Mouse (Mus musculus) left cerebral cortex, postnatal 36 days (tissue): Measurements from ENCODE around the gene Ap3b2. TPM values are rescaled to one million over a fixed set of nuclear protein-coding genes. Genes with fewer than 3 reads are reported as not detected.
A peak's percentile ranks its signal among the peaks of the same experiment; 100 is the strongest.

Experiments
- DNase-seq, 2 experiments: peaks; one replicate each; pipeline ENCODE4 v3.0.0; 2021 to 2022; ENCODE audit warnings: low spot score in 2 of 2, mixed read lengths in 1 of 2
- intact Hi-C: fragments of 180-260 bp; cut with DNase I; formaldehyde crosslinking; loops from one replicate; pipeline ENCODE4 v1.15.1; 2025
- total RNA-seq, 2 experiments: library from RNA; stranded (reverse); gene quantifications; 2 replicates each; pipeline ENCODE4 v1.2.3; 2021

The Ap3b2 gene
- 100 to 1,000 TPM; 143 to 155 TPM for total RNA-seq

GRCm38 (mm10) chr7:81493331-81494021 lies at the start of gene Ap3b2:
Ap3b2 (minus strand) TSS chr7:81493925.
- peak; percentile 82 to 84 for DNase-seq
- intact Hi-C loops: no loop called here

DNA sequence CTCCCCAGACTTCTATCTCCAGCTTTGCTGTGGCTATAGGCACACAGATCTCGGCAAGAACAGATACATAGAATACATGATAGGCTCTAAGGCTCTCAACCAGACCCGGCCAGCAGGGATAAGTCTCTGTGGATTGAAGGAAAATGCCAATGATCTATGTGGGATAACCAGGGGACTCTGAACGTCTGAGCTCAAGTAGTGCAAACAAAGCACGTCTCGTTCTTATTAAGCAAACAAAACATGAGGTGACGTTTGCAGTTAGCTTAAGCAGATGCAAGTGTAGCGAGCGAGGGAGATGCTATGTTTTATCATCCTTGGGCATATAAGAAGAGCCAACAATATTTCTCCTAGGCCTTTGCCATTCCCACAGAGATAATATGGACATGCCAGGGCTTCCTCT lies 49.2 kb upstream of the Ap3b2 start:
- intact Hi-C loops: no loop called here

DNA sequence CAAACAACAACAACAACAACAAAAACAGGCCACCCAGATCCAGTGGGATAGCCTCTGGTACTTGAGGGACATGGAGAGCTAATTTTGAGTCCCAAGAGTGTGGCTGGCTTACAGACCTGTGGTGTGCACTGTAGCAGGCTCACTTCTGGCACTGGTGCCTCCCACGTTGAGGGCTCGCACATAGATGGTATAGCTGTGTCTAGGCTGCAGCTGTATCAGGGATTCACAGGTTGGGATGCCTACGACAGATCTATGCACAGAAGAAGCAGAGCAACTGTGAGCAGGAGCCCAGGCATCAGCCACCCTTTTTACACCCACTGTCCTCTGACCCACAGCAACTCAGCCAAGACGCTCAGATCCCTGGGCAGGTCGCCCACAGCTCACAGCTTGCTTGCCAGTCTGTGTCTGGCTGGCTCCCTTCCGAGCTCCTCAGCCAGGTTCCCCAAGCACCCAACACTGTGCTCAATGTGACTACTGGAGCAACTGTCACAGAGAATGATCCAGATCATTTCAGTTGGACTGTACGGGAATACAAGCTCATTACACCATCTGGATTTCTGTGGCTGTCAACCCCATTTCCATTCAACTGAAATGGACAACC lies 48.3 kb upstream of the Ap3b2 start:
- peak; percentile 66 for DNase-seq
- intact Hi-C loops: no loop called here

More for the DNA sequence above, 49.2 kb upstream of the Ap3b2 start:
- no peak for DNase-seq

DNA sequence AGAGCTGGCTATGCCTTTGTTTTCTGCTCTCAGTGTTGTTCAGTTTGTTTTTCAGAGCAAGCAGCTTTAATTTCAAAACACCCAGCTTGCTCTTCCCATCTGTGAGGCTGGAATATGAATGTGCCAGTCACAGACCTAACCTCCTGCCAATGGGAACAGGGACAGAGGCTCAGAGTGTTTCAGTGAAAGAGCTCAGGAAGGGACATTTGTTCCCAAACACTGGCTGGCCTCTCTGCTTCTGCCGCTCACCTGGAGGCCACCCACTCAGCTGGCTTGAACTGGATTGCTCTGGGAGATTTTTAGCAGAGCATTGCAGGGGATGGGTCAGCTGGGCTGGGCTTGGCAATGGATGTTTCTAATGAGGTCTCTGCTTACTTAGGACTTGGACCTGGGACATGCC lies 47.3 kb upstream of the Ap3b2 start:
- intact Hi-C loops: no loop called here
- DNase-seq: peak in 1 of 2 experiments; percentile 15

DNA sequence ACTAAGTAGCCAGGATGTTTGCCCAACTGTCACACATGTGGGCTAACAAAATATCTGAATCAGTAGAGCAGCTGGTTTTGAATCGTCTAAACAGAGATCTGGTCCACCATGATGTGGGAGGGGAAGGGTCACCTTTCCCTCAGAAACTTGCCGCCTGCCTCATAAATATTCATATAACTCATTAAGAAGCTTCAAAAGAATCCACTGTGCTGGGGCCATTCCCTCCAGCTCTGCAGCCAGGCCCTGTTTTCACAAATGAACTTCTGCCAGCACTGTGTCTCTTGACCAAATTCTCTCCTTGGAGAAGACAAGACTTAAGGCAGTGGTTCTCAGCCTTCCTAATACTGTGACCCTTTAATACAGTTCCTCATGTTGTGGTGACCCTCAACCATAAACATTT lies 45.8 kb upstream of the Ap3b2 start:
- no peak for DNase-seq

DNA sequence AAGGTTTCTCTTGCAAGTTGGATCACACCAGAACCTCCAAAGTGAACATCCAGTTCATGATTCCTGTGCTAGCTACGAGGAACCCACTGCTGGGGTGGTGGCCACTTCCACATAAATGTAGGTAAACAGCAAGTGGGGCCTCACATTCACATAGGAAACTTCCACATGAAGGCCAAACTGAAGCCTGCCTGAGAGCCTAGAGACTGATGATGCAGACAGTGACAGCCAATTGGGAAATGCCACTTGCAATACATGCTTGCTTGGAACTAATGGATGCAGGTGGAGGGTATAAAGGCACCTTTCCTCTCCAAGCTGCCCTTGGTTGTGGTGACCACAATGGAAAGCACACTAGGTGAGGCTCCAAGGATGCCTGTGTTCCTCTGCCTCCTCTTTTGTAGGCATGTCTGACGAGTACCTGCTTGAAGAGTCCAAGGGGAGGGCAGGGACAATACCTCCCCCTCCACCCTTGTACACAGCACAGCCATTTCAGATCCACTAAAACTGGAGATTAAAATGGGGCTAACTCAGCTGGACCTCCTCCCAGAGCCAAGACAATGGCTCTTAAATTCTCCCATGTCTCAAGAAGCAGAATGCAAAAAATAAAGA lies 44.4 kb upstream of the Ap3b2 start:
- intact Hi-C loops: no loop called here
- peak in 1 of 2 experiments; percentile 18 for DNase-seq

More for the DNA sequence above, 45.8 kb upstream of the Ap3b2 start:
- intact Hi-C loops: no loop called here

GRCm38 (mm10) chr7:81536478-81536877 lies 42.8 kb upstream of the Ap3b2 start:
- DNase-seq: no peak
- intact Hi-C loops: no loop called here

GRCm38 (mm10) chr7:81531462-81531861 lies 37.7 kb upstream of the Ap3b2 start:
- no peak for DNase-seq
- intact Hi-C loops: no loop called here

DNA sequence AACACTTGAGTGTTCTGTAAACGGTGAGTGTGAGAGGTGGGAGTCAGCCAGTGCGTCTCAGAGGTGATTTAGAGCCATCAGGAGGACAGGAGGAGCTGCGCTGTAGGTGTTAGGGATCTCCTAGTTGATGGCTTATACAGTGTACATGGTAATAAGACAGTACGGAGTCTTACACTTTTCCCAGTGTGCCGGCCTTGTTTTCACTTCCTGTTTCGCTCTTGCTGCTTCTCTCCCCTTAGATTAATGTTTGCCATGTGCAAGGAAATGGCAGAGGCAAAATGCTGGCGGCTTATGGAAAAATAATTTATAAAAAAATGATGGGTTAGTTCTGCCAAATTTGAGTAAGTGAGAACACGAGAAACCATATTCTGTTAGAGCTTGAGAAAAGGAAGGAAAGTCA lies 35.2 kb upstream of the Ap3b2 start:
- DNase-seq: no peak
- intact Hi-C loops: no loop called here

- DNase-seq: no peak
- intact Hi-C loops: loop anchor here (2.0 to 5.0 kb wide), 2 partner anchors 49 to 69 kb away; partner anchors contain the start of genes Cpeb1 and Whamm
Observed at GRCm38 (mm10) chr7:81523663-81524017, 29.9 kb upstream of the Ap3b2 start.

- DNase-seq: peak; percentile 87 to 90
- intact Hi-C loops: loop anchor here (2.0 to 5.0 kb wide), 2 partner anchors 49 to 68 kb away; partner anchors contain the start of genes Cpeb1 and Whamm
Observed at GRCm38 (mm10) chr7:81523008-81523662, 29.4 kb upstream of the Ap3b2 start.

GRCm38 (mm10) chr7:81516154-81517030 lies 22.7 kb upstream of the Ap3b2 start:
- intact Hi-C loops: loop anchor here (5.0 kb wide), 1 partner anchor 39 kb away; no protein-coding TSS in a partner anchor
- peak; percentile 29 to 45 for DNase-seq

DNA sequence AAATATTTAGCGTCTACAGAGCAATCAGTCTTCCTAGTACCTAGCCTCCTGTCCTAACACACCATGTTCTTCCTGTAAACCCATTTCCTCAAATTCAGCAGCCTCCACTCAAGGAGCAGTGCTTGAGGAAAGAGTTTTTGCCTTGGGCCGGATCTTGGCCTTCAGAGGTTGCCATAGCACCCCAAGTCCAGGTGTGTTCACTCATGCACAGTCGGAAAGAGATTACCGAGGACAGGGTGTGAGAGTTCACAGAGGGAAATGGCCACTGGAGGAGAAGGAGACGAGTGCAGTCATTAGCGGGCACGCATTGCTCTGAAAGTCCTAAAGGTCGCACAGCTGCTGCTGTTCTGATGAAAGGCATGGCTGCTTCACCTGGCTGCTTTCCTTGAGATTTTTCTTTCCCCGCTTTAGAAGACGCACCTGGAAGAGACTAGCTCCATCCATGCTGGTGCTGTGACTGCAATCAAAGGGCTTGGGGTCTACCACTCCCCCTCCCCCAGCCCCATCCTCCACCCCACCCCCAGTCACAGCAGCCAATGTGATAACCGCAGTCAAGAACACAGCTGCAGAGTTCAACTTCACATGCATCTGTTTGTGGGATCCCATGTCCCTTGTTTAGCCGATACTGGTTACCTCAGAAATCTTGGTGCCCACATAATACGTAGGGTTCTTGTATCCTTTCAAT lies 21.3 kb upstream of the Ap3b2 start:
- intact Hi-C loops: loop anchor here (5.0 kb wide), 1 partner anchor 38 kb away; no protein-coding TSS in a partner anchor
- no peak for DNase-seq

DNA sequence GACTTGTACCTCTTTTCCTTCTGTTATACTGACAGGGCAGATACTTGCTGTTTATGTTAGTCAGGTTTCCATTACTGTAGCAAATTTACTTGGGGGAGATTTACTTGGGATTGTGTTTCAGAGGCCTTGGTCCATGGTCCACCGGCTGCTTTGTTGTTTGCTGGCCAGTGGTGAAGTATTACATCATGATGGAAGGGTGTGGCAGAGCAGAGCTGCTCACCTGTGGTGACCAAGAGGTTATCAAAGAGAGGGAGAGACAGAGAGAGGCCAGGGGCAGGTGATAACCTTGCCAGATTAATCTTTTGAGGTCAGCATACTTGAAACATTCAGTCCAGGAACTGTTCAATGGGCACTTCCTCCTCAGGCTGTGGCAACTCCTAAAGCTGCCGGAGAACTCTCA lies 7.3 kb upstream of the Ap3b2 start:
- intact Hi-C loops: no loop called here
- DNase-seq: no peak

GRCm38 (mm10) chr7:81498181-81498580 lies 4.5 kb upstream of the Ap3b2 start, which contains the start of gene BC048679:
BC048679 (minus strand) TSS chr7:81498281.
- intact Hi-C loops: no loop called here
- DNase-seq: no peak

DNA sequence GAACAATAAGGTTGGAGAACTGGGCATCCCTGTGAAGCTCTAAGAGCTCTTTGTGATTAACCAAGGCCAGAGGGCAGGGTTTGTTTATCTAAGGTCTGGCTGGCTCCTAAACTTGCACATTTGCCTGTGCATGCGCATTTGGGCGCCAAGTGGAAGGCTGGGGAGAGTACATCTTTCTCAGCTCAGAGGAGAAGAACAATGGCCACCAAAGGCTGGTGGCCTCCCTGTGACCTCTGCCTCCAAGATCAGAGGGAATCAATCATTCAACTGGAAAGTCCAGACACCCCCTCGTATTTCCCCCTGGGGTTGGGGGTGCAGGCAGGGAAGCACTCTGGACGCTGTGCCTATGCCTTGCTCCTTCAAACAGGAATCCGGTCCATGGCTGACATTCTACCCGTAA lies 3.4 kb upstream of the Ap3b2 start:
- intact Hi-C loops: no loop called here
- DNase-seq: no peak

DNA sequence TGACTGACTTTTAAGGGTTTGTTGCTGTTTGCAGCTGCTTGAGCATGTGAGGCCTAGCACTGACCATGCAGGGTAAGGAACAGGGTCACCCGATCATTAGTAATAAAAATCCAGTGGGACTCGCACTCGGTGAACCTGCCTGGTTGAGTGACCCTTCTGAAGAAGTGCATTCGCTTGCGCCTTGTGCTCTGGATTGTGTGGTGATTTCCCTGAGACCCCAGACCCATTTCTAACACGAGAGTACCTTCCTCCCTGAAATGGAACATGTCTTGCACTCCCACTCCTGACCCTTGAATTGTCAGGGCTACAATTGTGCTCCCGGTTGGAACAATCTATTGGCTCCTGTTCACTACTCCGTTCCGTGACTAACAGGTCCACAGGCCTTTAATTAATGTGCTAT lies 1.1 kb downstream of the Ap3b2 start:
- DNase-seq: peak in 1 of 2 experiments; percentile 3
- intact Hi-C loops: no loop called here

GRCm38 (mm10) chr7:81489649-81490048 lies 4.1 kb downstream of the Ap3b2 start:
- intact Hi-C loops: no loop called here
- peak in 1 of 2 experiments; percentile 2 for DNase-seq

DNA sequence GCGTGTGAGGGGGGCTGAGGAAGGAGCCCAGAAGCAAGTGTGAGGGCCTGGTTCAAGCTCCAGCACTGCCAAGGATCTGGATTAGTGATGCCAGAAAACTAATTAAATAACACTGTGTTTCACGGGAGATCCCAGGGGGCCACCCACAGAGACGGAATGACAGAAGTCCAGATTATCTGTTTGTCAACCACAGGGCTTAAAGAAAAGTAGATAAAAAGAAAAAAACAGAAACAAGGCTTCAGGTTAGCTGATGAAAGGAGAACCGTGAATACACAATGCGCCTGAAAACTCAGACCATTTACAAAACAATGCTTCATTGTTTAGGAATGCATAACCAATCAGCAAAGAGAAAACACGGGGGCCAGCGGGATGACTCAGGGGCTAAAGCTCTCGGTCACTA lies 12.9 kb downstream of the Ap3b2 start:
- DNase-seq: no peak
- intact Hi-C loops: no loop called here
